Comparison of ENCODE assay signal across 8 mouse cellular contexts in genomic region chr2:27515341-27516166, GRCm38 (mm10). TPM values are rescaled to one million over a fixed set of nuclear protein-coding genes. Genes with fewer than 3 reads are reported as not detected.
A peak's percentile ranks its signal among the peaks of the same experiment; 100 is the strongest.
DNase-seq lines count a peak whose midpoint lies in the region; ATAC-seq lines count a peak whose summit lies in the region.

No protein-coding gene starts in this region.

- peak overlapping the region; percentile 98 for H3K4me2 ChIP-seq in limb, embryonic 13.5 days (replicated peaks)
- H3K4me2 ChIP-seq in neural tube, embryonic 15.5 days, result peak overlapping the region; percentile 79

- H3K4me1 ChIP-seq in hindbrain, embryonic 10.5 days (replicated peaks), result peaks cover 34% of the 10 kb centered on the region
- H3K4me1 ChIP-seq in limb, embryonic 13.5 days, result peaks cover 32% of the 10 kb centered on the region
- peaks cover 31% of the 10 kb centered on the region for H3K4me1 ChIP-seq in neural tube, embryonic 15.5 days

- peak overlapping the region; percentile 97 for H3K4me3 ChIP-seq in hindbrain, embryonic 10.5 days
- peak overlapping the region; percentile 96 for H3K4me3 ChIP-seq in limb, embryonic 13.5 days
- H3K4me3 ChIP-seq in neural tube, embryonic 15.5 days (replicated peaks), result peak overlapping the region; percentile 95

- intact Hi-C loops in gastrocnemius, postnatal 36 days (cut with DNase I), result loop anchor here (2.0 to 10.0 kb wide), 2 partner anchors 41 to 231 kb away; no protein-coding TSS in a partner anchor
- intact Hi-C loops in left cerebral cortex, postnatal 10 days (cut with DNase I), result loop anchor here (5.0 kb wide), 1 partner anchor 38 kb away; no protein-coding TSS in a partner anchor

- DNase-seq in gastrocnemius, adult 18-20 months (ENCODE audit: low spot score), result peak; percentile 8
- DNase-seq in gastrocnemius, postnatal 36 days, result no peak
- DNase-seq in urinary bladder, postnatal 25 days (ENCODE audit: low spot score), result peak; percentile 31
- DNase-seq in urinary bladder, postnatal 4 days (ENCODE audit: low spot score in 2 of 2), result no peak
- no peak for DNase-seq in hindbrain, embryonic 10.5 days (ENCODE audit: low spot score)
- DNase-seq in left cerebral cortex, postnatal 10 days (ENCODE audit: extremely low spot score in 1 of 2, low spot score in 2 of 2), result no peak

- H3K27me3 ChIP-seq in hindbrain, embryonic 10.5 days (ENCODE audit: insufficient read depth, poor library complexity, severe bottlenecking), result no peaks in the 10 kb centered on the region
- H3K27me3 ChIP-seq in limb, embryonic 13.5 days, result no peaks in the 10 kb centered on the region
- no peaks in the 10 kb centered on the region for H3K27me3 ChIP-seq in neural tube, embryonic 15.5 days (replicated peaks)

- ATAC-seq in limb, embryonic 13.5 days (ENCODE audit: low FRiP score, low read depth), result peak; percentile 60
- peak; percentile 46; the same call in 1 of the 2 replicates for ATAC-seq in neural tube, embryonic 15.5 days (ENCODE audit: low FRiP score)

- peaks cover 34% of the 10 kb centered on the region for H3K36me3 ChIP-seq in hindbrain, embryonic 10.5 days
- peaks cover 23% of the 10 kb centered on the region for H3K36me3 ChIP-seq in limb, embryonic 13.5 days
- H3K36me3 ChIP-seq in neural tube, embryonic 15.5 days, result peaks cover 20% of the 10 kb centered on the region

- peak overlapping the region; percentile 96 for H3K9ac ChIP-seq in limb, embryonic 13.5 days
- H3K9ac ChIP-seq in neural tube, embryonic 15.5 days (replicated peaks), result peak overlapping the region; percentile 82

- under 1% methylated on average over 40 of the region's 40 CpGs for WGBS in hindbrain, embryonic 10.5 days
- WGBS in limb, embryonic 13.5 days, result under 1% methylated on average over 40 of the region's 40 CpGs
- WGBS in neural tube, embryonic 15.5 days, result under 1% methylated on average over 36 of the region's 40 CpGs

- H3K27ac ChIP-seq in hindbrain, embryonic 10.5 days, result peak overlapping the region; percentile 93
- peak overlapping the region; percentile 84 for H3K27ac ChIP-seq in limb, embryonic 13.5 days
- peak overlapping the region; percentile 93 for H3K27ac ChIP-seq in neural tube, embryonic 15.5 days (replicated peaks)

- H3K9me3 ChIP-seq in hindbrain, embryonic 10.5 days, result no peaks in the 10 kb centered on the region
- H3K9me3 ChIP-seq in limb, embryonic 13.5 days, result no peaks in the 10 kb centered on the region
- H3K9me3 ChIP-seq in neural tube, embryonic 15.5 days (replicated peaks), result no peaks in the 10 kb centered on the region

RNA-seq across cellular contexts. Expression of gene Wdr5, which starts 0.6 kb away (rescaled TPM):
- total RNA-seq in gastrocnemius, adult 18-20 months (2021), result 10 to 100 TPM; 16.8 to 18.1 TPM
- 10 to 100 TPM; 14.5 to 16.8 TPM for total RNA-seq in gastrocnemius, postnatal 36 days (2021)
- 63.2 and 76.8 TPM in 2 replicates for polyA plus RNA-seq in hindbrain, embryonic 10.5 days (2016; fragmentation: Nextera tagmentation; extraction: Ambion mirVana)
- polyA plus RNA-seq in limb, embryonic 13.5 days (2015; fragmentation: Nextera tagmentation; extraction: Ambion mirVana), result 62.5 and 63.6 TPM in 2 replicates
- polyA plus RNA-seq in neural tube, embryonic 15.5 days (2015; fragmentation: Nextera tagmentation; extraction: Ambion mirVana), result 41.7 and 44.4 TPM in 2 replicates
- 10 to 100 TPM; 43.6 to 44.9 TPM for total RNA-seq in left cerebral cortex, postnatal 10 days (2021)

RNA-seq across cellular contexts. Expression of gene Brd3, which starts 8.1 kb away (rescaled TPM):
- total RNA-seq in gastrocnemius, adult 18-20 months (2021), result 10 to 100 TPM; 21.8 to 23.0 TPM
- 10 to 100 TPM; 18.7 to 19.5 TPM for total RNA-seq in gastrocnemius, postnatal 36 days (2021)
- polyA plus RNA-seq in hindbrain, embryonic 10.5 days (2016; fragmentation: Nextera tagmentation; extraction: Ambion mirVana), result 145 and 149 TPM in 2 replicates
- polyA plus RNA-seq in limb, embryonic 13.5 days (2015; fragmentation: Nextera tagmentation; extraction: Ambion mirVana), result 141 and 169 TPM in 2 replicates
- 98.6 and 99.7 TPM in 2 replicates for polyA plus RNA-seq in neural tube, embryonic 15.5 days (2015; fragmentation: Nextera tagmentation; extraction: Ambion mirVana)
- 10 to 100 TPM; 67.1 to 77.0 TPM for total RNA-seq in left cerebral cortex, postnatal 10 days (2021)

Comparison
In these comparisons a context has a peak if more than half of its experiments do, and no peak if none do; other contexts are left out.
1. DNase-seq: peak in gastrocnemius, adult 18-20 months (single experiment) and urinary bladder, postnatal 25 days (single experiment); none in gastrocnemius, postnatal 36 days (0 of 2), urinary bladder, postnatal 4 days (0 of 2), hindbrain, embryonic 10.5 days (single experiment) and left cerebral cortex, postnatal 10 days (0 of 2).
2. Peak in every context shown above with its lines, with median percentiles within 50 percentile points of each other: H3K27ac ChIP-seq and H3K4me3 ChIP-seq.